38 mouse cellular contexts compared by ENCODE assay signal in genomic region chr11:4643722-4644121, GRCm38 (mm10). TPM values are rescaled to one million over a fixed set of nuclear protein-coding genes. Genes with fewer than 3 reads are reported as not detected.
DNase-seq lines count a peak whose midpoint lies in the region; ATAC-seq lines count a peak whose summit lies in the region.
"Had no signal": no experiment of that assay in that cellular context is flagged by ENCODE, and none has a peak within 500 bp of the region (broad histone marks: within the 10 kb centered on the region; RNA-seq: fewer than 3 reads in every experiment).

No protein-coding gene starts in this region.

- no peak overlapping the region for H3K27ac ChIP-seq in heart, embryonic 14.5 days (replicated peaks in 1 of 2; ENCODE audit: control insufficient read depth in 1 of 2, insufficient read depth in 1 of 2, low read depth in 2 of 2, low read length in 2 of 2)
- H3K27ac ChIP-seq in hindbrain, embryonic 16.5 days (ENCODE audit: low read depth, low read length): no peak overlapping the region
- H3K27ac ChIP-seq: forebrain, embryonic 10.5 days; forebrain, embryonic 13.5 days; heart, adult 2 months; heart, embryonic 10.5 days; heart, embryonic 13.5 days; hindbrain, embryonic 10.5 days; hindbrain, embryonic 13.5 days; hindbrain, postnatal 0 days had no signal

- H3K27me3 ChIP-seq in heart, embryonic 14.5 days (ENCODE audit: control insufficient read depth, insufficient read depth, low read length): no peaks in the 10 kb centered on the region
- no peaks in the 10 kb centered on the region for H3K27me3 ChIP-seq in hindbrain, embryonic 16.5 days (replicated peaks; ENCODE audit: control insufficient read depth, insufficient read depth, low read length)
- H3K27me3 ChIP-seq: forebrain, embryonic 13.5 days; heart, embryonic 13.5 days; hindbrain, embryonic 13.5 days; Patski had no signal

- H3K9me3 ChIP-seq in heart, embryonic 14.5 days (ENCODE audit: control insufficient read depth, low read length): no peaks in the 10 kb centered on the region
- H3K9me3 ChIP-seq in hindbrain, embryonic 16.5 days (ENCODE audit: control insufficient read depth, low read length): no peaks in the 10 kb centered on the region
- H3K9me3 ChIP-seq: forebrain, embryonic 10.5 days; forebrain, embryonic 13.5 days; G1E; heart, embryonic 10.5 days; heart, embryonic 13.5 days; hindbrain, embryonic 10.5 days; hindbrain, embryonic 13.5 days had no signal

- no peak for ATAC-seq in heart, embryonic 14.5 days (ENCODE audit: insufficient number of reproducible peaks, insufficient read depth, low FRiP score, low read depth)
- ATAC-seq in hindbrain, embryonic 16.5 days: no peak
- ATAC-seq: activated CD4-positive, CD25-positive, alpha-beta regulatory T cell, adult 4 months; forebrain, embryonic 13.5 days; forebrain, embryonic 16.5 days; hindbrain, postnatal 0 days; inflammation-experienced regulatory T-cells, adult 6 months; Patski had no signal

- WGBS in heart, embryonic 14.5 days: 61% methylated on average over 5 of the region's 5 CpGs
- WGBS in hindbrain, embryonic 16.5 days: 55% methylated on average over 5 of the region's 5 CpGs

- intact Hi-C loops in heart, postnatal 36 days (cut with DNase I): no loop called here

- H3K4me3 ChIP-seq in heart, embryonic 14.5 days (ENCODE audit: control insufficient read depth in 1 of 2, insufficient read depth in 1 of 2, low read depth in 1 of 2, low read length in 2 of 2): no peak overlapping the region
- no peak overlapping the region for H3K4me3 ChIP-seq in hindbrain, embryonic 16.5 days (ENCODE audit: low read length)
- H3K4me3 ChIP-seq: forebrain, embryonic 10.5 days; forebrain, embryonic 13.5 days; heart, adult 2 months; heart, embryonic 10.5 days; heart, embryonic 13.5 days; hindbrain, embryonic 10.5 days; hindbrain, embryonic 13.5 days had no signal

- DNase-seq in heart, postnatal 36 days: no peak
- peak; percentile 54 for DNase-seq in lung, postnatal 25 days (ENCODE audit: low spot score)
- DNase-seq in lung, postnatal 10 days: no peak
- DNase-seq in R1 (ENCODE audit: low read depth, low spot score): peak; percentile 76
- peak; percentile 71 for DNase-seq in yolk sac, embryonic 10.5 days (ENCODE audit: low spot score)
- no peak for DNase-seq in urinary bladder, postnatal 14 days (ENCODE audit: low spot score)
- DNase-seq: adrenal gland, adult 8-10 months; adrenal gland, postnatal 25 days; cerebellum, adult 11-12 months; cerebellum, adult 8-10 months; cerebellum, postnatal 10 days; cerebellum, postnatal 36 days; embryo, embryonic 11 days; gastrocnemius, postnatal 10 days; gastrocnemius, postnatal 36 days; heart, adult 2 months had no signal

- H3K4me2 ChIP-seq in heart, embryonic 14.5 days (ENCODE audit: low read length): no peak overlapping the region
- no peak overlapping the region for H3K4me2 ChIP-seq in hindbrain, embryonic 16.5 days (ENCODE audit: low read length)
- H3K4me2 ChIP-seq: forebrain, embryonic 13.5 days; heart, embryonic 13.5 days; hindbrain, embryonic 13.5 days had no signal

- H3K9ac ChIP-seq in heart, embryonic 14.5 days (ENCODE audit: low read length): peak overlapping the region; percentile 16; the same call in 1 of the 2 replicates
- no peak overlapping the region for H3K9ac ChIP-seq in hindbrain, embryonic 16.5 days (ENCODE audit: low read depth, low read length)
- H3K9ac ChIP-seq: forebrain, embryonic 13.5 days; heart, embryonic 13.5 days; hindbrain, embryonic 13.5 days had no signal

- peaks cover 39% of the 10 kb centered on the region for H3K36me3 ChIP-seq in heart, embryonic 14.5 days (ENCODE audit: control insufficient read depth, insufficient read depth, low read length)
- peaks cover 11% of the 10 kb centered on the region for H3K36me3 ChIP-seq in hindbrain, embryonic 16.5 days (ENCODE audit: control insufficient read depth, insufficient read depth, low read length)

- H3K4me1 ChIP-seq in heart, embryonic 14.5 days (ENCODE audit: control insufficient read depth in 2 of 2, insufficient read depth in 2 of 2, low read length in 2 of 2): peaks cover 0 to 5% of the 10 kb centered on the region in 2 experiments; a peak in 2 of 4 replicates
- H3K4me1 ChIP-seq in hindbrain, embryonic 16.5 days (ENCODE audit: control insufficient read depth, insufficient read depth, low read depth, low read length): peaks cover 2% of the 10 kb centered on the region

RNA-seq across cellular contexts. Expression of gene Ascc2, which starts 6.2 kb away (rescaled TPM):
- polyA plus RNA-seq in heart, embryonic 14.5 days (2014; fragmentation: Nextera tagmentation; extraction: Ambion mirVana): 19.0 and 22.0 TPM in 2 replicates
- 10 to 100 TPM; 14.9 to 15.3 TPM for total RNA-seq in heart, postnatal 36 days (2021)
- 18.4 and 20.6 TPM in 2 replicates for polyA plus RNA-seq in hindbrain, embryonic 16.5 days (2015; fragmentation: Nextera tagmentation; extraction: Ambion mirVana)

RNA-seq across cellular contexts. Expression of gene Gm11032, which starts 23.9 kb away (rescaled TPM):
- not detected in 2 replicates for polyA plus RNA-seq in heart, embryonic 14.5 days (2014; fragmentation: Nextera tagmentation; extraction: Ambion mirVana)
- not detected for total RNA-seq in heart, postnatal 36 days (2021)
- not detected in 2 replicates for polyA plus RNA-seq in hindbrain, embryonic 16.5 days (2015; fragmentation: Nextera tagmentation; extraction: Ambion mirVana)
- total RNA-seq: adrenal gland, adult 8-10 months; adrenal gland, postnatal 25 days; G1E; gastrocnemius, adult 18-20 months; gastrocnemius, postnatal 10 days; gastrocnemius, postnatal 36 days; granulocyte monocyte progenitor cell, adult 5-6 weeks; heart, adult 2 months; heart, postnatal 25 days; hindbrain, postnatal 0 days had no signal
- polyA plus RNA-seq: activated CD4-positive, CD25-positive, alpha-beta regulatory T cell, adult 4 months; brain, embryonic 14.5 days; cortical plate, adult 2 months; embryonic facial prominence, embryonic 11.5 days; embryonic facial prominence, embryonic 14.5 days; forebrain, embryonic 10.5 days; forebrain, embryonic 13.5 days; forebrain, embryonic 16.5 days; G1E; heart, adult 2 months; heart, embryonic 10.5 days; heart, embryonic 13.5 days; heart, postnatal 0 days; hindbrain, embryonic 10.5 days; hindbrain, embryonic 13.5 days; hindbrain, postnatal 0 days; inflammation-experienced regulatory T-cells, adult 6 months; Patski had no signal

RNA-seq across cellular contexts. Expression of gene Mtmr3, which starts 49.1 kb away (rescaled TPM):
- 24.6 and 25.5 TPM in 2 replicates for polyA plus RNA-seq in heart, embryonic 14.5 days (2014; fragmentation: Nextera tagmentation; extraction: Ambion mirVana)
- 10 to 100 TPM; 50.4 to 54.4 TPM for total RNA-seq in heart, postnatal 36 days (2021)
- polyA plus RNA-seq in hindbrain, embryonic 16.5 days (2015; fragmentation: Nextera tagmentation; extraction: Ambion mirVana): 28.7 and 33.5 TPM in 2 replicates

Comparison
In these comparisons a context has a peak if more than half of its experiments do, and no peak if none do; other contexts are left out.
1. DNase-seq: peak in lung, postnatal 25 days (single experiment), R1 (single experiment) and yolk sac, embryonic 10.5 days (single experiment); none in heart, postnatal 36 days (0 of 2), lung, postnatal 10 days (single experiment) and urinary bladder, postnatal 14 days (single experiment).